Mouse (Mus musculus): ENCODE results near the gene Vcp. TPM values are rescaled to one million over a fixed set of nuclear protein-coding genes. Genes with fewer than 3 reads are reported as not detected.

The Vcp gene
- 115 and 128 TPM in 2 replicates for total RNA-seq (2017)

GRCm38 (mm10) chr4:43000141-43000986 lies at the start of gene Vcp:
TSS of gene Vcp (minus strand) at chr4:43000507.
- ATAC-seq (ENCODE audit: extremely low read depth, insufficient number of reproducible peaks, low FRiP score, poor library complexity, severe bottlenecking) = peak; percentile 98

- ATAC-seq (ENCODE audit: extremely low read depth, insufficient number of reproducible peaks, low FRiP score, poor library complexity, severe bottlenecking) = peak; percentile 49; the same call in 1 of the 2 replicates
Observed at GRCm38 (mm10) chr4:43047231-43047630, 46.9 kb upstream of the Vcp start.

- ATAC-seq (ENCODE audit: extremely low read depth, insufficient number of reproducible peaks, low FRiP score, poor library complexity, severe bottlenecking) = no peak
Observed at GRCm38 (mm10) chr4:43046607-43047006, 46.3 kb upstream of the Vcp start.

- peak; percentile 72 for ATAC-seq (ENCODE audit: extremely low read depth, insufficient number of reproducible peaks, low FRiP score, poor library complexity, severe bottlenecking)
Observed at GRCm38 (mm10) chr4:43045659-43046302, 45.5 kb upstream of the Vcp start, which contains the start of gene Fam214b. TSS of gene Fam214b (minus strand) at chr4:43046220.

GRCm38 (mm10) chr4:43045285-43045658 lies 45.0 kb upstream of the Vcp start:
- ATAC-seq (ENCODE audit: extremely low read depth, insufficient number of reproducible peaks, low FRiP score, poor library complexity, severe bottlenecking) = no peak

GRCm38 (mm10) chr4:43044673-43045072 lies 44.4 kb upstream of the Vcp start:
- no peak for ATAC-seq (ENCODE audit: extremely low read depth, insufficient number of reproducible peaks, low FRiP score, poor library complexity, severe bottlenecking)

- peak; percentile 54 for ATAC-seq (ENCODE audit: extremely low read depth, insufficient number of reproducible peaks, low FRiP score, poor library complexity, severe bottlenecking)
Observed at GRCm38 (mm10) chr4:43043644-43044357, 43.5 kb upstream of the Vcp start.

GRCm38 (mm10) chr4:43040881-43041547 lies 40.7 kb upstream of the Vcp start:
- ATAC-seq (ENCODE audit: extremely low read depth, insufficient number of reproducible peaks, low FRiP score, poor library complexity, severe bottlenecking) = no peak

- ATAC-seq (ENCODE audit: extremely low read depth, insufficient number of reproducible peaks, low FRiP score, poor library complexity, severe bottlenecking) = peak; percentile 88
Observed at GRCm38 (mm10) chr4:43040114-43040572, 39.8 kb upstream of the Vcp start.

GRCm38 (mm10) chr4:43039609-43040008 lies 39.3 kb upstream of the Vcp start:
- ATAC-seq (ENCODE audit: extremely low read depth, insufficient number of reproducible peaks, low FRiP score, poor library complexity, severe bottlenecking) = no peak

GRCm38 (mm10) chr4:43038567-43039495 lies 38.5 kb upstream of the Vcp start:
- no peak for ATAC-seq (ENCODE audit: extremely low read depth, insufficient number of reproducible peaks, low FRiP score, poor library complexity, severe bottlenecking)

GRCm38 (mm10) chr4:43037860-43038566 lies 37.7 kb upstream of the Vcp start:
- ATAC-seq (ENCODE audit: extremely low read depth, insufficient number of reproducible peaks, low FRiP score, poor library complexity, severe bottlenecking) = no peak

- no peak for ATAC-seq (ENCODE audit: extremely low read depth, insufficient number of reproducible peaks, low FRiP score, poor library complexity, severe bottlenecking)
Observed at GRCm38 (mm10) chr4:43036356-43036755, 36.0 kb upstream of the Vcp start.

GRCm38 (mm10) chr4:43035851-43036250 lies 35.5 kb upstream of the Vcp start:
- ATAC-seq (ENCODE audit: extremely low read depth, insufficient number of reproducible peaks, low FRiP score, poor library complexity, severe bottlenecking) = no peak

- no peak for ATAC-seq (ENCODE audit: extremely low read depth, insufficient number of reproducible peaks, low FRiP score, poor library complexity, severe bottlenecking)
Observed at GRCm38 (mm10) chr4:43033481-43033880, 33.2 kb upstream of the Vcp start.

GRCm38 (mm10) chr4:43032501-43032900 lies 32.2 kb upstream of the Vcp start:
- no peak for ATAC-seq (ENCODE audit: extremely low read depth, insufficient number of reproducible peaks, low FRiP score, poor library complexity, severe bottlenecking)

- ATAC-seq (ENCODE audit: extremely low read depth, insufficient number of reproducible peaks, low FRiP score, poor library complexity, severe bottlenecking) = peak; percentile 95
Observed at GRCm38 (mm10) chr4:43031237-43031995, 31.1 kb upstream of the Vcp start, which contains the start of gene Stoml2. TSS of gene Stoml2 (minus strand) at chr4:43031710.
